Mouse (Mus musculus) cerebellum, adult 9-11 months (tissue): ENCODE results near the gene Ndufs2.
"Not testable (repeated sequence)": the region's sequence is repeated elsewhere in the genome, so short reads cannot be mapped to it uniquely, and the experiment has no call there.

Experiments used
- DNase-seq: peaks from one replicate; pipeline ENCODE4 v3.0.0; 2022

The Ndufs2 gene

DNA sequence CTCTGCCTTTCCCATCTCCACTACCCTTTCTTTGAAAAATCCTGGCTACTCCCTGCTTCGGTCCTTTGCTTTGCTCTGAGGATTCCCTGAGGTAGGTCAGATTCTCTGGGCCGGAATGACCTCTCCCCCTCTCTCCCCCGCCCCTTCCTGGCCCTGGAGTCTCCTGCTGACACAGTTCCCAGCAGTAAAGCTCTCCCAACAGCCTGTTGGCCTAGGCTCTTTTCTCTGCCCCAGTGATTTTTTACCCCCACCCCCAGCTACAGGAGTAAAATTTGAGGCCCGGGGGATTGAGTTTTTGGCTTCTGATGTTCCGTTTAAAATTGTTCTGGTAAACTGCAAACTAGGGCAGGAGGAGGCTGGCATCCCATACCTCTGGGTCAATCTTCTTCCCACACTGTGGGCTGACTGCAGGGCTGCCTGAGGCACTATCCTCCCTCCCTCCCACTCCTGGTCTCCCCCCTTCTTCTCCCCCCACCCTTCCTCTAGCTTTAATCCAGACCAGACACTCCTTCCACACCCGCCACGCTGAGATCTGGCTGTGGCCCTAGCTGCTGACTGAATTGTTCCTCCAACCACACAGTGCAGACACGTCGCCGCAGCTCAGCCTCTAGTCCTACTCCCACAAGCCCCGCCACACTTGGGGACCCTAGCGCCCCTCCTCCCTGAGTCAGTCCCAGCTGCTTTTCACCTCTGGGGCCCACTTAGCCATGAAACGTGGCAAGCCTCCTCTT is 571 bp upstream of the Ndufs2 start:
- no peak for DNase-seq

DNA sequence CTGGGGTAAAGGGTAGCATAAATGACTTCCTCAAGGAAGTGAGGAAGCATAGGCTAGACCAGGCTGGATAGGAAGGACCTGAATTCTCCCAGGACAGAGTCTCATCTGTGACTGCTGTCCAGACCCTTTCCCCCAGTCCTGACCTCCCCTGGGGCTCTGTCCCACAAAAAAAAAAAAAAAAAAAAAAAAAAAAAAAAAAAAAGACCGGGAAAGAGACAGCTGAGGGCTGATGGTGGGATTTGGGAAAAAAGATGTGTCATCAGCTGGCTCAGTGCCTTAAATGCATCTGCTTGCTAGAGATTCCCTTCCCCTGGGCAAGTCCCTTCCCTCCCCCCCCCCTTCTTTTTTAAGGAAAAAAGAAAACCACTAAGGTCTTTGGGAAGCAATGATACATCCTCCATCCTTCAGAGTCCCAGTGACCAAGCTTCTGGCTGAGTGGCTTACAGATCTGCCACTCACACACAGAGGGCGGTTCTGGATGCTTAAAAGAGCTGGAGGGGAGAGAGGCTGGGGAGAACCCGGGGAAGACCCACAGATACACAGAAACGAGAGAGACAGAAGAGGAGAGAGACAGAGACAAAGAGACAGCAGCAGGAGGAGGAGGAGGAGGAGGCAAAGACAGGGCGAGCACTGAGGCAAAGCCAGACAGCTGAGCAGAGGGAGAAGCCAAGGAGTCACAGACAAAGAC is 1.1 kb downstream of the Ndufs2 start, which contains the start of gene Adamts4:
Gene Adamts4 (plus strand): TSS at position 509 of the 688 bp plus-strand sequence.
- no peak for DNase-seq

DNA sequence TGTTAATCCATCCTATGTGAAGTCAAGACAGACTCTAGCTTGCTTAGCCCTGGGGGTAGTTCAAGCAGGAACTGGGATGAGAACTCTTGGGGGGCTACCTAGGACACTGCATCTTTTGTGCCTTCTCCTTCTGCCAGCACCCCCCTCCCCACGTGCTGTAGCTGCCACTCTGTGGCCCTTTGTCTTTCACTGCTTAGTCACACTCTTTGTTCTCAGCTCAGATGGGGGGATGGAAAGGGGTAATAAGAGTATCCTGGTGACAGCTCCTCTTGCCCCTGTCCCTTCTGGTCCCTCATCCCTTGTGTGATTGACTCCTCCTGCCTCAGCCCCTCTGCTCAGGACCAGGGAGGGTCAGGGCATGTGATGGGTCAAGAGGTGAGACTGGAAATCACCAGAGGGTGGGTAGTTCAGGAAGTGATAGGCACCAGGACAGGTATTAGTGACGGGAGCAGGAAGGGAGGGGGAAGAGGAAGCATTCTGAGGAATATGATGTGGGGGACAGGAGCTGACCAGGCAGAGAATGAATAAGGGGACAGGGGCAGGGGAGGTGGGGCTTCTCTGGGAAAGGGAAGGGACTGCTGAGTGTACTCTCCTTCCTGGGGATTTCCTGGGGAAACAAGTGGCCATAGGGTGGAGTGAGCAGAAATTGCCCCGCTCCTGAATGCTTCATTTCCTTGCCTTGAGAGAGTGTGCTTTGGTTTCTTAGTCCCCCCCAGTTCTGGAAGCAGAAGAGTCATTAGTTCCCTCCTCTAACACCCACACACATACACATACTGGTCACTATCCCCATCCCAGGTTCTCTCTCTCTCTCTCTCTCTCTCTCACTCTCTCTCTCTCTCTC is 2.6 kb downstream of the Ndufs2 start:
- DNase-seq = peak; percentile 57

DNA sequence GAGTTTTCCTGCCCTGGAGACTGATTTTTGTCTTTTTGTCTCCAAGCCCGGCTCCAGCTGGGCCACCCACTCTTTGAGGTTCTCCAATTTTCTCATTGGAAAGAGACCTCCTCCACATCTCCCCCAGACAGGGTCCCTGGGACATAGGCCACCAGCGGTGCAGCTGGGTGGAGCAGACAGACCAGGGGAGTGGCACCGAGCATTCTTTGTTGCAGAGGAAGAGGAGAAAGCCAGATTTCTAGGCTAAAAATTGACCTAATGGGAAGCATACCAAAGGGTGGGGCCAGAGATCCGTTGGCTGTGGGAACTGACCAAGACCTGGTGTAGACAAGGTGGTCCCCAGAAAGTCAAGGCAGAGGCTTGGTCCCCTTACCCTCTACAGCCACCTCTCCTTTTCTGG is 3.3 kb downstream of the Ndufs2 start:
- DNase-seq = peak; percentile 52

GRCm38 (mm10) chr1:171247453-171247841 is 3.7 kb downstream of the Ndufs2 start:
- no peak for DNase-seq

DNA sequence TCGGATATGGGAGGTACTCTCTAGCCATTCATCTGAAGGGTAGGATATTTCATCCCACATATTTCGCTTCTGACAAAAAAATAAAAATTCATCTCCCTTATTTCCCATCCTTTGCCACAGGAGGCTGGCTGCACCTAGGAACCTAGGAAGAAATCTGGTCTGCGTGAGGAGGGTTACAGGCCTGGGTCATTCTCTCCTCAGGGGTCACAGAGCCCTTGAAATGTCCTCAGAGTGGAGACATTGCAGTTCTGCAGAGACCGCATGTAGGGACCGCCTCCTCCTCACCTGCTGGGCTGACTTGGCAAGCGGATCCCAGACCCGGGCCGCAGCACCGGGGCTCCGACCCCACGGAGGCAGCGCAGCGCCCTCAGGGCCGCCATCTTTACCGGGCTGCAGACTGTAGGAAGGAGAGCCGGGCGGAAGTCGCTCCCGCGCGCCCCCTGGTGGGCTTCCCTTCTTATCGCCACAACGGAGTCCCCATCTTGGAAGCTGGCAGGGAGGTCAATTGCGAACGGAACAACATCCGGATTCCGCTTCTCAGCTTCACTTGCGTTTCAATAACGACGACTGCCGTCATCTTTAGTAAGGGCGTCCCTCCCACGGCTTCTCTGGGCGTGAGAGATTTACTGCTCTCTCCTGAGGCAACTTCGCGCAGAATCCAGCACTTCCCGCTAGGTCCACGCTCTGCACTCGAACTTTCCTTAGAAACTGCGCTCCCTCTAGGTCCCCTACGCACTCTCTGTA is 4.3 kb downstream of the Ndufs2 start:
- DNase-seq = peak; percentile 98

DNA sequence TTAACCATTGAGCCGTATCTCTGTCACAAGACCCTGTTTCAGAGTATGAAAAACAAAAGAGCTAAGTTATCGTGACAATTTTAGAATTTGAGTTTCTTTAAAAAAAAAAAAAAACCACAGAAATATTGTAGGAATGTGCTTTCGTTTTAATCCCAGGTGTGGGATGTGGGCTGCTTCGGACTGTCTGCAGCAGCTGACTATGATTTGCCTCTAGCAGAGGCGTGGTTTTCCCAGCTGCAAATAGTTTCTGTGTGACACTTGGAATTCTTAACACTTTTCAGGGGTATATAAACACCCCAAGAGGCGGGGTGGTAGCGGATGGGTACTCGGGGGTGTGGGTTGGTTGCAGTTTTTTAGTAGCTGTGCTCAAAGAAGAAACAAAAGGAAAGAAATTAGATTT is 5.8 kb downstream of the Ndufs2 start:
- no peak for DNase-seq

DNA sequence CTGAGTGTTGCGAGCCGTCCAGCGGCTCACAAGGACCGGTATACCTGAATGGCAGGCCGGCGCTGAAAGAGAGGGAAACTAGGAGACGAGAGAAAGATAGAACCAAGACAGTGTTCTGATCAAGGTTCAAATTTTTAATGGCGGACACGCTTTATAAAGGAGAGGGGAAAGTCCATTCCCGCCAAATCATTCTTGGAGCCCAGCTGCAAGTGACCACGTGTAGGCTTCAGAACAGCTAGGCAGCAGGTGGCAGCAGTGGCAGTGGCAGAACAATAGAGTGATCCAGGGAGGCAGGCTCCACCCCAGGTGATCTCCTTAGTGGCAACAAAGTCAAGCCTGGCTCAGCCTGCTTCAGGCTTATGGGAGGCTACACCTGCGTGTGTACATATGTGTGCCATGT is 9.2 kb downstream of the Ndufs2 start:
- not testable (repeated sequence) for DNase-seq

GRCm38 (mm10) chr1:171240911-171241310 is 10.3 kb downstream of the Ndufs2 start:
- DNase-seq = no peak

- no peak for DNase-seq
These were observed 11.0 kb downstream of the Ndufs2 start for GRCm38 (mm10) chr1:171239992-171240744.

DNA sequence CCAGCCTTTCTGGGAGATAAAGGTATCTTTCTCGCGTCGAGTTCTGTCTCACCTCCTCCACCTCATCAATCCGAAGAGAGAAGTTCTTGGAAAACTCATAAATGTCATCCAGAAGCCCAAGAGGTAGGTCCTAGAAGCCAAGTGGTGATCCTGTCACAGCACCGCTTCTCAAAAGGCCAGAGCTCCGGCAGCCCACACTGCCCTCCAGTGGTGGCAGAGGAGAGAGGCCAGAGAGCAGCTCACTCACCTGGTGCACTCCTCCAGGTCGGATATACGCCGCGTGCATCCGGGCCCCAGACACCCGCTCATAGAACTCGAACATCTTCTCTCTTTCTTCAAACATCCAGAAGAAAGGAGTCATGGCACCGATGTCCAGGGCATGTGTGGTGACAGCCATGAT is 12.7 kb downstream of the Ndufs2 start:
- DNase-seq = no peak

DNA sequence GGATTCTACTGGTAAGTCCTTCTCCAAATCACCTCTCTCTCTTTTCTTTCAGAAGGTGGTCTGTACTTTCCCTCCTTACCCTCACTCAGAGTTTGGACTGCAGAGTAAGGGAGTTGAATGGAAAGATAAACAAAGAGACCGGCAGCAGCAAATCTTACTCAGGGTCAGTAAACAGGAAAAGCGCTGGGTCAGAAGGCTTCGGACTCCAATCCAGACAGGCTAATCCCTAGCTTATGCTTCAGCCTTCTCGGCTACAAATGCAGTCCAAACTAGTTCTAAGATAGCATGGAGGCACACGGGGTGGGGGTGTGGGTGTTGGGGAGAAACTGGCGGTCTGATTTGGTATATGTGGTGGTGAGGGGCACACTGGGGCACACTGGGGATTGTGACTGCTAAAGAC is 13.8 kb downstream of the Ndufs2 start:
- no peak for DNase-seq

DNA sequence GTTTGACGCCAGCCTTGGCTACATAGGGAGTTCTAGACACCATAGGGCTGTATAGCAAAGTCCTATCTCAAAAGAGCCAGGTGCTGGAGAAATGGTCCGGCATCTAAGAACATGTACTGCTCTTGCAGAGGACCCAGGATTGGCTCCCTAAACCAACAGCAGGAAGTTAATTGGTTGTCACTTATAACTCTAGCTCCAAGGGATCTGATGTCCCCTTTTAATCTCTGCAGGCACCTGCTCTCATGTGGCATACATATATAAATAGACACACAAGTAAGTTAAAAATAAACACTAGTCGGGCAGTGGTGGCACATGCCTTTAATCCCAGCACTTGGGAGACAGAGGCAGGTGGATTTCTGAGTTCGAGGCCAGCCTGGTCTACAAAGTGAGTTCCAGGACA is 15.4 kb downstream of the Ndufs2 start:
- no peak for DNase-seq

DNA sequence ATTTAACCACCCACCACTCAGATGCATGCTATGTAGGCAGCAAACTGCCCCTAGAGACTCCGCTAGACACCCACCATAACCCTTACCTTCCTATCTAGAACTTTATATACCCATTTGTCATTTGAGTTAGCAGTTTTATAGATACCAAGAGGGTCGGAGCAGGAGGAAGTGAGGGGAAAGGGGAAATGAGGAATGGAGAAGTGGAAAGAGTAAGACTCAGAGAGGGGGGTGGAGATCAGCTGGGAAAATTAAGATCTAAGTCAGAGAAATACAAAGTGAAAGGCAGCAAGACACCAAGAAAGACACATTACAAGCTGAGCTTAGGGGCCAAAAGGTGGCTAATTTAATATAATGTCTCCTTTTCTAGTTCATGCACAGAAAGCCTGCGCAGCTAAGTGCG is 16.6 kb downstream of the Ndufs2 start:
- no peak for DNase-seq

GRCm38 (mm10) chr1:171234126-171234525 is 17.1 kb downstream of the Ndufs2 start, which contains the start of gene Fcer1g:
TSS of gene Fcer1g (minus strand) at chr1:171234365.
- DNase-seq = no peak

DNA sequence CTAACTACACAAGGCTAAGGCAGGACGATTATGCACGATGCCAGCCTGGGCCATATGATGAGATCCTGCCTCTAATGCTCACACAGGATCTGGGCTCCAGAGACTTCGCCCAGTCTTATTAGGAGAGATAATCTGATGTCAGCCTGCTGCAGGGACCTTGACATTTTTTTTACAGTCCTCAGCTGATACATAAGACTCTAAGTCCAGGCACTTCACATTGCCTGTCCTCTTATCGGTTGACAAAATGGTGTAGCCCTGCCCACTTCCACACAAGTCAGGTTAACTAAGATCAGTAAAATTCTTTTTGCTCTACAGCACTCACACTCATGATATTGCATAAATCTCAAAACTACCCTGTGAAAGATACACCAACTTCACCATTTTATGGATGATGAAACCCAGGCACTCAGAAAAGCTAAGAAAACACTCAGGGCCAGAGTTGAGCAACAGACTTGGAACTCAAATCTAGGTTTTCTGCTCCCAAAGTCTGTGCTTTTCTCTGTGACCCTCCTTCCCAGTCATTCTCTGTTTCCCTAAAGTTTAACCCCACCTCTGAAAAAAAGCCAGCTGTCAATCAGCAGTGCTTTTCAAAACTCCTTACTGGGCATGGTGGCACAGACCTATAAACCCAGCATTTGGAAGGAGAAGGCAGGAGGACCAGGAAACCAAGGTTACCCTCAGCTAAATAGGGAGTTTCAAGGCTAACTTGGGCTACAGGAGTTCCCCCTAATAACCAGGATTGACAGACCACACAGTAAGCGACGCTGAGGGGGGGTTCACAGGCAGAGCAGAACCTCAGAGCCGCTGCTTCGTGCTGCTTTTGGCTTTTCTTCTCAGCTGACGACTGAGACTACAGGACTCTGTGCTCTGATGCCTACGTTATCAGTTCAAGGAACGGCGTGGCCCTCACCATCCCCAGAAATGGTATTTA is 18.1 kb downstream of the Ndufs2 start:
- no peak for DNase-seq

DNA sequence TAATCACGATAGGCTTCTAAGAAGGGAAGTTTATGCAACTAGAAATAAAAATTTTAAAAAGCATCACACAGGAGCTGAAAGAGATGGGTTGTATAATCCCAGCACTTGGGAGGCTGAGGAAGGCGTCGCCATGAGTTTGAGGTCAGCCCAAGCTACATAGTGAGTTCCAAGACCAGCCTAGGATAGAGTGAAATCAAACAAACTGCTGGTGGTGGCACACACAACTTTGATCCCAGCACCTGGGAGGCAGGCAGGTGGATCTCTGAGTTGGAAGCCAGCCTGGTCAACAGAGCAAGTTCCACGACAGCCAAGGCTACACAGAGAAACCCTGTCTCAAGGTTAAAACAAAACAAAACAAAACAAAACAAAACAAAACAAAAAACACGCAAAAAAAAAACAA is 18.8 kb downstream of the Ndufs2 start:
- DNase-seq = no peak

- DNase-seq = no peak
These were observed 19.3 kb downstream of the Ndufs2 start for GRCm38 (mm10) chr1:171231844-171232243.

DNA sequence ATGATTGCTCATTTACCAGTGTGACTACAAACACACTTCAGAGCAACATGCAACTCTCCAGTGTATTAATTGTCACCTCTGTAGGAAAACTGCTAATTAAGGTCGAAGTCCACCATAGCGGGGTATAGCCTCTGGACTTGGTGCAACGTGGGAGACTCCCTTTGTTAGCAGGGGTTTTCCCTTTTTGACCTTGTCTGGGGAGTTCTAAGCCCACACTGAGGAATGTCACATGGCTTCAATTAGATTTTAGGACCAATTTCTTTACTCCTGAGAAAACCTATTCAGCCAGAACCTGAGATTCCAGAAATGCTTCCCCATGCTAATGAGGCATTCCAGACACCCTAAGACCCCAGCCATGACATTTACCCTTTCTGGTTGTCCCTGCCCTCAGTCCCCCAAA is 21.0 kb downstream of the Ndufs2 start:
- DNase-seq = no peak

- DNase-seq = no peak
These were observed 21.4 kb downstream of the Ndufs2 start for GRCm38 (mm10) chr1:171229750-171230149.

- DNase-seq = no peak
These were observed 23.3 kb downstream of the Ndufs2 start for GRCm38 (mm10) chr1:171227879-171228278.
